Mouse (Mus musculus): ENCODE measurements around the gene Cyyr1.

Cyyr1 gene

GRCm38 (mm10) chr16:85470057-85470456 is 83.1 kb downstream of the Cyyr1 start:
- in situ Hi-C loops (cut with MboI) = no loop called here

GRCm38 (mm10) chr16:85455043-85455442 is 98.2 kb downstream of the Cyyr1 start:
- in situ Hi-C loops (cut with MboI) = no loop called here

- in situ Hi-C loops (cut with MboI) = no loop called here
These were observed 106.9 kb downstream of the Cyyr1 start for GRCm38 (mm10) chr16:85446306-85446705.

- in situ Hi-C loops (cut with MboI) = no loop called here
These were observed 107.4 kb downstream of the Cyyr1 start for GRCm38 (mm10) chr16:85445801-85446200.

- in situ Hi-C loops (cut with MboI) = no loop called here
These were observed 117.8 kb downstream of the Cyyr1 start for GRCm38 (mm10) chr16:85435427-85435826.

- in situ Hi-C loops (cut with MboI) = no loop called here
These were observed 124.0 kb downstream of the Cyyr1 start for GRCm38 (mm10) chr16:85429173-85429572.

- in situ Hi-C loops (cut with MboI) = no loop called here
These were observed 130.3 kb downstream of the Cyyr1 start for GRCm38 (mm10) chr16:85422889-85423288.

GRCm38 (mm10) chr16:85415415-85415814 is 137.8 kb downstream of the Cyyr1 start:
- in situ Hi-C loops (cut with MboI) = no loop called here

GRCm38 (mm10) chr16:85393430-85393948 is 159.7 kb downstream of the Cyyr1 start:
- in situ Hi-C loops (cut with MboI) = no loop called here

- in situ Hi-C loops (cut with MboI) = no loop called here
These were observed 166.4 kb downstream of the Cyyr1 start for GRCm38 (mm10) chr16:85386801-85387200.
